Comparison of ENCODE assay signal across 18 mouse cellular contexts in genomic region chr9:20983169-20983568, GRCm38 (mm10). TPM values are rescaled to one million over a fixed set of nuclear protein-coding genes. Genes with fewer than 3 reads are reported as not detected.
DNase-seq lines count a peak whose midpoint lies in the region; ATAC-seq lines count a peak whose summit lies in the region.
"Had no signal": no experiment of that assay in that cellular context is flagged by ENCODE, and none has a peak within 500 bp of the region (broad histone marks: within the 10 kb centered on the region; RNA-seq: fewer than 3 reads in every experiment).

No protein-coding gene starts in this region.

- no peak overlapping the region for H3K9ac ChIP-seq in intestine, embryonic 16.5 days (ENCODE audit: low read depth, low read length)
- H3K9ac ChIP-seq: hindbrain, embryonic 13.5 days; liver, embryonic 15.5 days; midbrain, embryonic 13.5 days; neural tube, embryonic 13.5 days had no signal

- no peaks in the 10 kb centered on the region for H3K27me3 ChIP-seq in intestine, embryonic 16.5 days (replicated peaks; ENCODE audit: control insufficient read depth, insufficient read depth, low read length)
- H3K27me3 ChIP-seq: hindbrain, embryonic 13.5 days had no signal

- DNase-seq in CD4-positive helper T cell, adult 2 months (ENCODE audit: low read depth, low spot score) = peak; percentile 49
- DNase-seq in naive thymus-derived CD4-positive, alpha-beta T cell, adult 2 months (ENCODE audit: low read depth) = peak; percentile 50
- no peak for DNase-seq in layer of hippocampus, postnatal 14 days (ENCODE audit: low spot score in 2 of 2)
- no peak for DNase-seq in testis, postnatal 10 days (ENCODE audit: low spot score)
- DNase-seq: adrenal gland, adult 2 months; cerebellum, adult 9-10 months; embryo, embryonic 11 days; kidney, adult 8-10 months; layer of hippocampus, adult 9-11 months; lung, postnatal 36 days had no signal

- WGBS in intestine, embryonic 16.5 days = 38% methylated on average over 5 of the region's 5 CpGs

- ATAC-seq in CD4-positive, CD25-positive, alpha-beta regulatory T cell, adult 4 months = peak; percentile 77
- peak; percentile 66 for ATAC-seq in activated CD4-positive, CD25-positive, alpha-beta regulatory T cell, adult 4 months
- ATAC-seq in intestine, embryonic 16.5 days = no peak
- ATAC-seq: midbrain, embryonic 13.5 days had no signal

- H3K4me2 ChIP-seq in intestine, embryonic 16.5 days (ENCODE audit: low read depth, low read length) = no peak overlapping the region
- H3K4me2 ChIP-seq: hindbrain, embryonic 13.5 days; liver, embryonic 15.5 days; midbrain, embryonic 13.5 days; neural tube, embryonic 13.5 days had no signal

- no peaks in the 10 kb centered on the region for H3K9me3 ChIP-seq in intestine, embryonic 16.5 days (ENCODE audit: control insufficient read depth, low read length)
- H3K9me3 ChIP-seq: forebrain, embryonic 10.5 days; hindbrain, embryonic 13.5 days; liver, embryonic 15.5 days; midbrain, embryonic 13.5 days; neural tube, embryonic 13.5 days had no signal

- H3K4me3 ChIP-seq in intestine, embryonic 16.5 days (ENCODE audit: low read length) = no peak overlapping the region
- H3K4me3 ChIP-seq: forebrain, embryonic 10.5 days; hindbrain, embryonic 13.5 days; liver, embryonic 15.5 days; midbrain, embryonic 13.5 days; neural tube, embryonic 13.5 days had no signal

- no peaks in the 10 kb centered on the region for H3K36me3 ChIP-seq in intestine, embryonic 16.5 days (ENCODE audit: control insufficient read depth, insufficient read depth, low read length)
- H3K36me3 ChIP-seq: forebrain, embryonic 10.5 days; hindbrain, embryonic 13.5 days; liver, embryonic 15.5 days; midbrain, embryonic 13.5 days; neural tube, embryonic 13.5 days had no signal

- no peak overlapping the region for H3K27ac ChIP-seq in intestine, embryonic 16.5 days (ENCODE audit: low read length)
- H3K27ac ChIP-seq: forebrain, embryonic 10.5 days; hindbrain, embryonic 13.5 days; liver, embryonic 15.5 days; midbrain, embryonic 13.5 days; neural tube, embryonic 13.5 days had no signal

- H3K4me1 ChIP-seq in intestine, embryonic 16.5 days (ENCODE audit: control insufficient read depth, insufficient read depth, low read length) = peaks cover 6% of the 10 kb centered on the region
- H3K4me1 ChIP-seq: hindbrain, embryonic 13.5 days; midbrain, embryonic 13.5 days had no signal

RNA-seq across cellular contexts. Expression of gene S1pr2, which starts 6.6 kb away (rescaled TPM):
- polyA plus RNA-seq in CD4-positive, CD25-positive, alpha-beta regulatory T cell, adult 4 months (2017; shearing (Covaris generic)) = 1 to 10 TPM; 3.2 to 5.6 TPM
- 1 to 10 TPM; 3.2 to 5.0 TPM for polyA plus RNA-seq in activated CD4-positive, CD25-positive, alpha-beta regulatory T cell, adult 4 months (2017; shearing (Covaris generic))
- 1 to 10 TPM; 2.1 to 3.5 TPM for total RNA-seq in layer of hippocampus, postnatal 14 days (2021)
- polyA plus RNA-seq in intestine, embryonic 16.5 days (2015; fragmentation: Nextera tagmentation; extraction: Ambion mirVana) = 24.3 and 24.4 TPM in 2 replicates

RNA-seq across cellular contexts. Expression of gene Mrpl4, which starts 19.4 kb away (rescaled TPM):
- 100 to 1,000 TPM in 1 of 2 experiments, 10 to 100 TPM in 1; 94.9 to 122 TPM for polyA plus RNA-seq in CD4-positive, CD25-positive, alpha-beta regulatory T cell, adult 4 months (2017; shearing (Covaris generic))
- polyA plus RNA-seq in activated CD4-positive, CD25-positive, alpha-beta regulatory T cell, adult 4 months (2017; shearing (Covaris generic)) = 100 to 1,000 TPM; 100 to 103 TPM
- total RNA-seq in layer of hippocampus, postnatal 14 days (2021) = 10 to 100 TPM; 60.4 to 62.8 TPM
- polyA plus RNA-seq in intestine, embryonic 16.5 days (2015; fragmentation: Nextera tagmentation; extraction: Ambion mirVana) = 165 and 181 TPM in 2 replicates

RNA-seq across cellular contexts. Expression of gene Dnmt1, which starts 23.5 kb away (rescaled TPM):
- polyA plus RNA-seq in CD4-positive, CD25-positive, alpha-beta regulatory T cell, adult 4 months (2017; shearing (Covaris generic)) = 10 to 100 TPM; 43.0 to 75.2 TPM
- polyA plus RNA-seq in activated CD4-positive, CD25-positive, alpha-beta regulatory T cell, adult 4 months (2017; shearing (Covaris generic)) = 10 to 100 TPM; 51.2 to 52.7 TPM
- 10 to 100 TPM; 35.5 to 37.1 TPM for total RNA-seq in layer of hippocampus, postnatal 14 days (2021)
- polyA plus RNA-seq in intestine, embryonic 16.5 days (2015; fragmentation: Nextera tagmentation; extraction: Ambion mirVana) = 56.3 and 56.9 TPM in 2 replicates

RNA-seq across cellular contexts. Expression of gene Icam1, which starts 32.6 kb away (rescaled TPM):
- polyA plus RNA-seq in CD4-positive, CD25-positive, alpha-beta regulatory T cell, adult 4 months (2017; shearing (Covaris generic)) = 100 to 1,000 TPM in 1 of 2 experiments, 10 to 100 TPM in 1; 66.8 to 106 TPM
- polyA plus RNA-seq in activated CD4-positive, CD25-positive, alpha-beta regulatory T cell, adult 4 months (2017; shearing (Covaris generic)) = 10 to 100 TPM; 55.3 to 64.7 TPM
- total RNA-seq in layer of hippocampus, postnatal 14 days (2021) = 1 to 10 TPM; 2.9 to 3.2 TPM
- 12.7 and 13.7 TPM in 2 replicates for polyA plus RNA-seq in intestine, embryonic 16.5 days (2015; fragmentation: Nextera tagmentation; extraction: Ambion mirVana)

RNA-seq across cellular contexts. Expression of gene Icam4, which starts 46.0 kb away (rescaled TPM):
- polyA plus RNA-seq in CD4-positive, CD25-positive, alpha-beta regulatory T cell, adult 4 months (2017; shearing (Covaris generic)) = 1 to 10 TPM; 2.7 to 3.5 TPM
- polyA plus RNA-seq in activated CD4-positive, CD25-positive, alpha-beta regulatory T cell, adult 4 months (2017; shearing (Covaris generic)) = 1 to 10 TPM; 2.9 to 3.8 TPM
- under 1 TPM; 0.41 to 0.44 TPM for total RNA-seq in layer of hippocampus, postnatal 14 days (2021)
- 1.8 and 5.4 TPM in 2 replicates for polyA plus RNA-seq in intestine, embryonic 16.5 days (2015; fragmentation: Nextera tagmentation; extraction: Ambion mirVana)

Comparison
In these comparisons a context has a peak if more than half of its experiments do, and no peak if none do; other contexts are left out.
1. DNase-seq: peak in CD4-positive helper T cell, adult 2 months (single experiment) and naive thymus-derived CD4-positive, alpha-beta T cell, adult 2 months (single experiment); none in layer of hippocampus, postnatal 14 days (0 of 2) and testis, postnatal 10 days (single experiment).